Mouse (Mus musculus) mouse trophoblast stem cell (cell line): ENCODE data around the gene Ripk3.
"Not testable (repeated sequence)": the region's sequence is repeated elsewhere in the genome, so short reads cannot be mapped to it uniquely, and the experiment has no call there.

ENCODE experiments used
- in situ Hi-C, 2 experiments: fragments of 300-500 bp; cut with MseI, MboI; formaldehyde crosslinking; loops; 2 replicates in 1 of 2; 3 replicates in 1 of 2; pipeline ENCODE4 v1.15.1; 2025

Ripk3 gene

DNA sequence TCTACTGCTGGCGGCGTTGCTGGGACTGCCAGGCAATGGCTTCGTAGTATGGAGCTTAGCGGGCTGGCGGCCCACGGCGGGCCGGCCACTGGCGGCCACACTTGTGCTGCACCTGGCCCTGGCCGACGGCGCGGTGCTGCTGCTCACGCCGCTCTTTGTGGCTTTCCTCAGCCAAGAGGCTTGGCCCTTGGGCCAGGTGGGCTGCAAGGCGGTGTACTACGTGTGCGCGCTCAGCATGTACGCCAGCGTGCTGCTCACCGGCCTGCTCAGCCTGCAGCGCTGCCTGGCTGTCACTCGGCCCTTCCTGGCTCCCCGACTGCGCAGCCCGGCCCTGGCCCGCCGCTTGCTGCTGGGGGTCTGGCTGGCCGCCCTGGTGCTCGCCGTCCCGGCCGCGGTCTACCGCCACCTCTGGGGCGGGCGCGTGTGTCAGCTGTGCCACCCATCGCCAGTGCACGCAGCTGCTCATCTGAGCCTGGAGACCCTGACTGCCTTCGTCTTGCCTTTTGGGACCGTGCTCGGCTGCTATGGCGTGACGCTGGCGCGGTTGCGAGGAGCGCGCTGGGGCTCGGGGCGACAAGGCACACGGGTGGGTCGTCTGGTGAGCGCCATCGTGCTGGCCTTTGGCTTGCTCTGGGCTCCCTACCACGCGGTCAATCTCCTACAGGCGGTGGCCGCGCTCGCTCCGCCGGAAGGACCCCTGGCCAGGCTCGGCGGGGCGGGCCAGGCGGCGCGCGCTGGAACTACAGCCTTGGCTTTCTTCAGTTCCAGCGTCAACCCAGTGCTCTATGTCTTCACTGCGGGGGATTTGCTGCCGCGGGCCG lies 26.5 kb downstream of the Ripk3 start:
- in situ Hi-C loops: no loop called here

DNA sequence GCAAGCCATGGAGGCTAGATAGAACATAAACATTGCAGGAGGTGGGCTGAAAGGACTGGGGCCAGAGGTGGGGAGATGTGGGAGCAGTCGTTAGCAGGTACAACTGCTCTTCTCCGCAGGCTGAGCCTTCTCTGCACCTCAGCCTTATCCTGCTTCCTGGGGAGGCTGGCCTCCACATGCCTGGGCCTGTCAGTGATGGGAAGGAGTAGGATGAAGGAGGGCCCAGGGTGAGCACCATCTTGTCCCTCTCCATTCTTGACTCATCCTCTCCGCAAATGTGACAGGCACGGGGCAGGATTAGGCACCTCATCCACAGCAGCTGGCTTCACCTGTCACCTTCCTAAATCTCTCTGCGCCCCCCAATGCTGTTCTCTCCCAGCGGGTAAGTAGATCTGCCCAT lies 27.5 kb downstream of the Ripk3 start, which contains the start of gene Ltb4r2:
TSS of gene Ltb4r2 (plus strand) at position 266 of the 400 bp plus-strand sequence.
- in situ Hi-C loops: no loop called here

DNA sequence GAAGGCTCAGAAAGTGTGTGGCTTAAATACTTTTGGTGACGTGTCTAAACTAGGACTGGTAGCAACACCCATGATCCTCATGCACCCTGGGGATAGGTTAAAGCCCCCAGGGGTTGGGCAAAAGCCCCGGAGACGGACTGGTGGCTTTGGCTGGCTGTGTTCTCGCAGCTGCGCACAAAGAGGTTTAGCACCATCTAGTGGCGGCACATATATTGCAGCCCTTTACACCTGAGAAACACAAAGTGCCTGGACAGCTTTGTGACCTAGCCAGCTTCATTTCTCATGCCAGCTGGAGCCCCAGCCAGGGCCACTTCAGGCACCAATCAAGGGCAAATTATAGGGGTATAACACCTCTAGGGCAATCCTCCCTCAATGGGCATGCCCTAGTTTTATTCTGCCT lies 28.5 kb downstream of the Ripk3 start:
- in situ Hi-C loops: not testable (repeated sequence)

DNA sequence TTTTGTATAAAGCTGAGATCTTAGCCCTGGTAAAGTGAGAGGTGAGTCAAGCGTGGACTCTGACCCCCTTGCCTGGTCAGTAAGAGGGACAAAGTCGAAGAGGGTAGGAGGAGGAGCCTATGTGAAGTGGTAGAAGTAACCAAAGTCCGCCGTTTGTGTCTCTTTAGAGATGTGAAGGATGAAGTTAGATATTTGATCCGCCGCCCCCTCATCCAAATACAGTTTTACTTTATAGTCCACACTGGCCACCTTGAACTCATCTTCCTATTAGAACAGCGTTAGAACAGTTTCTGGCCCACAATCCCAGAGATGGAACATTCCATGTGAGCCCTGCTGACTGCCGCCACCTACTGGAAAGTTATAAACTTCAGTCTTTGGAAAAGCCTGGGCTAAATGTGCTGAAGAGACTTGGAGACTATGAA lies 30.3 kb downstream of the Ripk3 start, which contains the start of gene Cideb:
TSS of gene Cideb (minus strand) at position 96 of the 422 bp plus-strand sequence.
- in situ Hi-C loops: no loop called here

DNA sequence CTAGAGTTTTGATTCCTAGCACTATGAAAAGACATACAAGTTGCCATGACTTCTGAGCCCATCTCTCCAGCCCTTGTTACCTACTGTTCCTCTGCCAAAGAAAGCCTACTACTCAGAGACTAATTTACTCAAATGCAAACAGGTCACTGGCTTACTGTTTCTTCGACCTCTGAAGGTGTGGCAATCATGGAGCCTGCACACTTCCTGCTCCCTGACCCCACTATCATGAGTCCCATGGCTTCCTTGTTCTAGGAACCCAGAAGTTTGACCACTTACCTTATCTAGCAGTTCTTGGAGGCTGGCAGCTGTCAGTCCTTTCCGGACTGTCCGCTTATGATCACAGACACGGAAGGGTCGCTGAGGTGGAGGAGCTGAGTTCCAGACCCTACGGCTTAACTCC lies 31.1 kb downstream of the Ripk3 start:
- in situ Hi-C loops: no loop called here

DNA sequence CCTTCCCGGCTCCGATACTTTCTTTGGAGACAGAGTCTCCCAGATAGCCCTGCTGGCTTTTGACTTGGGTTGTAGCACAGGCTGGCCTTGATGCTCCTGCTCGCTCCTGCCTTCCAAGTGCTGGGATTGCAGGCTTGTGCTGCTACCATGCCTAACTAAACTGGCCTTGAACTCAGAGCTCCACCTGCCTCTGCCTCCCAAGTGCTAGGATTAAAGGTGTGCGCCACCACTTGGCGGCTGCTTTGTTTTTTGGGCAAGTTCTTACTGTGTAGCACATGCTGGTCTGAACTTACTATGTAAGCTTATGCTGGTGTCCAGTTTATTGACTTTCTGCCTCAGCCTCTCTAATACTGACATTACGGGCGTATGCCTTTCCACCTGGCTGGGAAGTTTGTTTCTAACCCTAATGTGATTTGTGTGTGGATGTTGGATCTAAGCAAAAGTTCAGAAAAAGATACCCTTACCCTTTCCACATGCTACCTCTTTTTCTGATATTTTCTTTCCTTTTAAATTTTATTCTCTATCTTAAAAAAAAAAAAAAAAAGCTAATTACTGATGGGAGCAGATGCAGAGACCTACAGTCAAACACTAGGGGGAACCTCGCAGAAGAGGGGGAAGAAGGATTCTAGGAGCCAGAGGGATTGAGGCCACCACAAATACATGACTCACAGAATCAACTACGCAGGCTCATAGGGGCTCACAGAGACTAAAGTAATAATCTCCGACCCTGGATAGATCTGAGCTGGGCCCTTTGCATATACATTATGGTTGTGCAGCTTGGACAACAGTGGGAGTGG lies 41.4 kb downstream of the Ripk3 start:
- in situ Hi-C loops: no loop called here

DNA sequence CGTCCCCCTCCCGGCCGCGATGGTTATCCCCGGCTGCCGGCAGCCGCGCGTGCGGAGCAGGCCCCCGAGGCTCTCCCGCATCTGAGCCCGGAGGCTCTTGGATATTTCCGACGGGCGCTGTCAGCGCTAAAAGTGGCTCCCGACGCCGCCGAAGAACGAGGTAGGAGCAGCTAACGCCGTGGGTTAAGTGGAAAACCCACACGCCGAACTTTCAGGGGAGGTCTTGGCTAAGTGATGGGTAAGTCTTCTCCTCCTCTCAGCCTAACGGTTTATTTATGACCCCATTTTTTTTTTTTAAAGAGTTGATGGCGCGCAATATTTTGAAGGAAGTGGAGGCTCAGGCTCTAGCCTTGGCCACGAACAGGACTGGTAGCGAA lies 42.8 kb downstream of the Ripk3 start:
- in situ Hi-C loops: no loop called here

DNA sequence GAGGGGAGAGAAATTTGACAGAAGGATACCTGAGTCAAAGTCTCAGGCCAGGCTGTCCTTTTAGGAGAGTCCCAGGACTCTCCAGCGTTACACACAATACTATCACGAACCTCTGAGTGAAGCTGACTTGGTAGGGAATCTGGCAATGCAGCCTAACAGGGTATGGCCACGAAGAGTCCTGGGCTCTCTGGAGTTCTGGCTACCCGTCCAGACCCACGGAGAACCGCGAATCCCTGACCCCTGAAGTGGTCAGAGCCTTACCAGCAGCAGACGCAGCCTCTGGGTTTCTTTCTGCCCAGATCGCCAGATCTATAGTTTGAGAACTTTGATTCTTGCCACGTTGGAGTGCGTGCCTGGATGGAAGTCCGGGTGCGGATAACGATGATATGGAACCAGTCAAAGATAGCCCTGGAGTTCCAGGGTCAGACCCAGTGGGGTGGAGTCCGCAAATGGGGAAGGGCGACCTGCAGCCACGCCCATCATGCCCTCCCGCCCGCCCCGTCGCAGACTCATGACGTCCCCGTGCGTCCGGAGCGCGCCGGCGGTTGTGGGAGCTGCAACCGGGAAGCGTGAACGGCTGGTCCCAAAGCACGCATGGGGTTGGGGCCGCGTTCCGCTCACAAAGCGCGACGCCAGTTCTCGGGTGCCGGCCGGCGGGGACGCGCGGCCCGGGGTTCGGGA lies 43.3 kb downstream of the Ripk3 start, which contains the start of the genes Dhrs1 and Nop9:
TSS of gene Dhrs1 (minus strand) at position 511 of the 681 bp plus-strand sequence.
TSS of gene Nop9 (plus strand) at position 514 of the 681 bp plus-strand sequence.
- in situ Hi-C loops: no loop called here

DNA sequence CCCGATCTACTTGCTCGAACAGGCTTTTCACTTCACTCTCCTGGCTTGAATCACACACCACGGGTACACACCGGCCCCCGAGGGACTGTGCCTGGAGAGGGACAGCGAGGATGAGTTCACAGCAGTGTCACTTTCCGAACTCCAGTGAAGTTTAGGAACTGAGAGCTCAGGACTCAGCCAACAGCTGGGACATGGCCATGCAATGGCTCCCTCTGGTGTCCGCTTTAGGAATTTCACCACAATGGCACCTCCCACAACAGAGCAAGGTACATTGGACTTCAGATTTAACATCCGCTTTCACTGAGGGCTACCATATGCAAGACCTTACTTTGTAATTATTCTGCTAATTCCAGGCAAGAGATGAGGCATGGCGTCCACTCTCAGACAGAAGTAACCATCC lies 45.0 kb downstream of the Ripk3 start:
- in situ Hi-C loops: loop anchor here (5.0 kb wide), 1 partner anchor 61 kb away; the partner anchor contains the start of gene Tinf2 (in 2 of the 2)

DNA sequence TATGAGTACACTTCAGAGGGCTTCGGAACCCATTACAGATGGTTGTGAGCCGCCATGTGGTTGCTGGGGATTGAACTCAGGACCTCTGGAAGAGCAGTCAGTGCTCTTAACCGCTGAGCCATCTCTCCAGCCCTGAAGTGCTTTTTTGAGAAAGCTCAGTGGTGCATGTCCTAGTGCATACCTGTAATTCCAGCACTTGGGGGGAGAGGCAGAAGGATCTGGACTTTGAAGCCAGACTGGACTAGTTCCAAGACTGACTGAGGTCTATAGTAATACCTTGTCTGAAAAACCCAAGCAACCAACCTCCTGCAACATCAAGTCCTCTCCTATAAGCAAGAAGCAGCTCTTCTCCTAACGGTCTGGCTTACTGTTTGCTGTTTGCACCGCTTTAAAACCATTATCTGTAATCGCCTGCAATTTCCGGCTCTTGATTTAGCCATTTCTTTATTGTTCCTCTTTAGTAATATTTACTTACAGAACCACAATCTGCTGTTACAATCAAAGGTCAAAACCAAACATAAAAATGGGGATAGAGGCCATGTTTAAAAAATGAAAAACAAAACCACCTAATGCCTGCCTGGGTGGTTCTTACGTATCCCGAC lies 51.5 kb downstream of the Ripk3 start:
- in situ Hi-C loops: no loop called here

DNA sequence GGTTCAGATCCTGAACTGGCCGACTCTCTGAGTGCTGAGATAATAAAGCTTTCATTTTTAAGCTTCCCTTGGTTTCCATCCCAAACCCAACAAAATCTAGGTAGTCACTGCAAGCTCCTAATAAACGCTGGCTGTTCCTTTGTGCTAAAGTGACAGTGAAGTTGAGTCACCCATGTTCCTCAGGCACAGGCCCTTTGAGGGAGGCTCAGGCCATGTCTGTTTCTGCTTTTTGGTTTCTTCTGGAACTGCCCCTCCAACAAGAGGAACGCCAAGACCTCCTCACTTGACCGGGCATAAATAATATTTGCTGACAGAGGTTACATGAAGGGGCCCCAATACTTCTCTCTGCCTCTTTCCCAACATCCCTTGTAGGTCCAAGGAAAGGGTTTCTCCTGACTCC lies 52.9 kb downstream of the Ripk3 start:
- in situ Hi-C loops: no loop called here

DNA sequence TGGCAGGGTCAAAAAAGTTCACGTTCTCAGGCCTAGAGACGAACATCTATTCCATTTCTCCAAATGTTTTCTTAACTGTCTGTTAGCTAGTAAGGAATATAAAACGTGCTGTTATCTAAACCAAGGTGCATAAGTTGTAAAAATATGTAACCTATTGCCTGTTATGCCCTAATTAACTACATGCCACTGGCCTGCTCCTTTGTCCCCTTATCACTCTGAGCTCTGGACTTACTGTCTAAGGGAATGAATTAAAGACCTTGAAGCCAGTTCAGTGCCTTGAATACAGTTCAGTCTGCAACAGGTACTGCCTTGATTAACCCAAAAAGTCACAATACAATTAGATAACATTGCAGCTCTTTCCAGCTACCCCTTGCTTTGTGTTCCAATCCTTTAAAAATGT lies 53.3 kb downstream of the Ripk3 start:
- in situ Hi-C loops: no loop called here
